Mouse (Mus musculus) stomach, postnatal 0 days (tissue): ENCODE data around the gene Cyba.

ENCODE experiments used
- CTCF ChIP-seq: IDR thresholded peaks from 2 replicates; pipeline ENCODE4 v1.5.1; 2016; ENCODE audit warnings: antibody characterized with exemption, low read depth, mild to moderate bottlenecking, moderate library complexity
- EP300 ChIP-seq: optimal IDR thresholded peaks from 2 replicates; pipeline ENCODE3; 2016; ENCODE audit warnings: antibody characterized with exemption

DNA sequence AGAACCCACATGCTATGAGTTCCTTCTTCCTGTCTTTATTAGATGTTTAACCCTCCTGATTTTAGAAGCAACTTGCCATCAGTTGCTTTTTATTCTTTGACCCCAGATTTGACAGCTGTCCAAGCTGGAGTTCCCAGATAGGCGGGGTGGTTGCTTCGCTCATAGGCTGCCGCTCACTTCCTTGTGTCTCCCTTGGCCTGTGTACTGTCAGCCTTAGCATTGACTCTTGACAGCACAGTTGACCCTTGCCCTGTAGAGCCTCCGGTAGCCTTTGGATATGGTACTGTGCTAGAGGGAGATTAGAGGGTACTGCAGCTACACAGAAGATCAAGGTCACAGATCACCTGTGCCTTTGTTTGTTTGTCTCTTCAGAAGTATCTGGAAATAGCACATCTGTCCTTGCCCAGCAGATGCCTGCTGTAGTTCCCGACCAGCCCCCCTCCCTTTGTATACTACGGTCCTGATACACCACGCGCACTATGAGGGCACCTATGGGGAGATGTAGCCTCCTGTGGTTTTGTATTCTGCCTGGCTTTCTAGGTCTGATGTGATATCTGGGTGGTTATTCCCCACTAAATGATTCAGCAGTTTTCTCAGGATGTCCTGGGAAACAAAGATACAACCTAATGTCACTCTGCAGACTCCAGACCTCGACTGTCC lies 27.5 kb downstream of the Cyba start:
- TF ChIP-seq CTCF (no peak), EP300 (no peak)
